Mouse (Mus musculus) lung, adult 2 months (tissue): Measurements from ENCODE around the gene Opcml.

Experiments used
- CTCF ChIP-seq: fragments of 200-500 bp; IDR thresholded peaks from 2 replicates; pipeline ENCODE4 v1.5.1; 2011; ENCODE audit warnings: mild to moderate bottlenecking, low read length, control low read depth; ENCODE audit not compliant: insufficient read depth
- POLR2A ChIP-seq: fragments of 200-500 bp; IDR thresholded peaks from 2 replicates; pipeline ENCODE4 v1.6.1; 2011; ENCODE audit warnings: low read depth, mild to moderate bottlenecking, control low read depth, low read length, borderline replicate concordance; ENCODE audit errors: extremely low read depth

- no peak for TF ChIP-seq CTCF
- no peak for TF ChIP-seq POLR2A
Observed at GRCm38 (mm10) chr9:28444972-28445371, 654.4 kb downstream of the Opcml start.
